Mouse (Mus musculus): ENCODE data around the gene Mcpt8. TPM values are rescaled to one million over a fixed set of nuclear protein-coding genes. Genes with fewer than 3 reads are reported as not detected.
"Not testable (repeated sequence)": the region's sequence is repeated elsewhere in the genome, so short reads cannot be mapped to it uniquely, and the experiment has no call there.

Mcpt8 gene
- not detected in 2 replicates for polyA plus RNA-seq (2014; fragmentation: Nextera tagmentation; extraction: Ambion mirVana)

GRCm38 (mm10) chr14:56085167-56085566 is at the start of gene Mcpt8:
Mcpt8 (minus strand) TSS chr14:56085273.
- ATAC-seq (ENCODE audit: low FRiP score) (no peak), DNase-seq (ENCODE audit: low spot score, missing footprints) (no peak)
- Histone ChIP-seq H3K9ac (ENCODE audit: low read length) (no peak within 1 kb of the TSS), H3K36me3 (ENCODE audit: control insufficient read depth, insufficient read depth, low read length) (no peaks in the 10 kb centered on the region), H3K4me2 (no peak within 1 kb of the TSS), H3K9me3 (ENCODE audit: control insufficient read depth, low read length) (no peaks in the 10 kb centered on the region), H3K27me3 (ENCODE audit: control insufficient read depth, insufficient read depth, low read length) (no peaks in the 10 kb centered on the region), H3K4me3 (ENCODE audit: low read depth, low read length) (no peak within 1 kb of the TSS), H3K4me1 (ENCODE audit: control insufficient read depth, insufficient read depth, low read length) (no peaks in the 10 kb centered on the region), H3K27ac (ENCODE audit: low read depth, low read length) (no peak within 1 kb of the TSS)
- WGBS = 95% methylated on average over 2 of the region's 2 CpGs

DNA sequence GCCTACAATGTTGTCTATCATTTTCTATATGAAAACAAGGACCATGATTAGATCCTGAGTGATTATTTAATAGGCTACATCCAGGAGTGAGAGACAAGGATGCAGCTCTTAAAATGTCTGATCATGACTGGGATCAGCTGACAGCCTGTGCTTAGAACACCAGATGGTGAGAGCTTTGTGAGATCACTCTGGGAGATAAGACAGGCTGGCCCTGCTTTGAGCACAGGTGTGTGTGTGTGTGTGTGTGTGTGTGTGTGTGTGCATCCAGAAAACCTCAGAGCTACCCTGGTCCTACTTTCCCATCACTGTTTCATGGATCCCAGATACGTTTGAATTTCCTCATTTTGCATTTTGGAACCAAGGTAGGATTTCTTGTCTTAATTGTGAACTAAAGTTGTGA is 48.6 kb upstream of the Mcpt8 start:
- H3K36me3 ChIP-seq (ENCODE audit: control insufficient read depth, insufficient read depth, low read length); ATAC-seq (ENCODE audit: low FRiP score); DNase-seq (ENCODE audit: low spot score, missing footprints); H3K4me1 ChIP-seq (ENCODE audit: control insufficient read depth, insufficient read depth, low read length); H3K9ac ChIP-seq (ENCODE audit: low read length); H3K9me3 ChIP-seq (ENCODE audit: control insufficient read depth, low read length); H3K27ac ChIP-seq (ENCODE audit: low read depth, low read length); H3K4me3 ChIP-seq (ENCODE audit: low read depth, low read length); H3K4me2 ChIP-seq; H3K27me3 ChIP-seq (ENCODE audit: control insufficient read depth, insufficient read depth, low read length): not testable (repeated sequence)
- WGBS = 83% methylated on average over 1 of the region's 1 CpGs

DNA sequence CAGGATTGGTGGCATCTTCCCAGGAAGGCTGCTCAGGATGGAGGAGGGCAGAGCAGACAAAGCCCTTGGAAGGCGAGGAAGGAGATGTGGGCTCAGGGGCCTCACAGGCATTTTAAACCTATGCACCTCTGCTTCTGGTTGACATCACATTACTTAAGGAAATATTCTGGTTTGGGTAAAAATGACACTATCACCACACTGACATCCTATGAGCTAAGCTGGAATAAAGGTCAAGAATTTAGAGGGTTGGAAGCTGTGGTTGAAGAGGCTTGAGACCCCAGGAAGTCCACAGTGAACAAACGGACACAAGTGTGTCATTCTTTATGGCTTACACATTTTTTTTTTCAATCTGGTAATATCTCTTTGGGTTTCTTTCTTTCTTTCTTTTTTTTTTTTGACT is 47.4 kb upstream of the Mcpt8 start, which contains the start of gene Gzmd:
Gene Gzmd (minus strand): TSS at position 101 of the 400 bp plus-strand sequence.
- 87% methylated on average over 2 of the region's 2 CpGs for WGBS
- not testable (repeated sequence) for H3K36me3 ChIP-seq (ENCODE audit: control insufficient read depth, insufficient read depth, low read length)

GRCm38 (mm10) chr14:56128341-56128740 is 43.3 kb upstream of the Mcpt8 start:
- no peak overlapping the region for H3K4me2 ChIP-seq
- no peak overlapping the region for H3K27ac ChIP-seq (ENCODE audit: low read depth, low read length)
- H3K36me3 ChIP-seq (ENCODE audit: control insufficient read depth, insufficient read depth, low read length) = no peaks in the 10 kb centered on the region
- no peaks in the 10 kb centered on the region for H3K4me1 ChIP-seq (ENCODE audit: control insufficient read depth, insufficient read depth, low read length)
- WGBS = 43% methylated on average over 3 of the region's 3 CpGs
- no peak for ATAC-seq (ENCODE audit: low FRiP score)
- H3K4me3 ChIP-seq (ENCODE audit: low read depth, low read length) = no peak overlapping the region
- DNase-seq (ENCODE audit: low spot score, missing footprints) = no peak
- no peaks in the 10 kb centered on the region for H3K9me3 ChIP-seq (ENCODE audit: control insufficient read depth, low read length)
- no peak overlapping the region for H3K9ac ChIP-seq (ENCODE audit: low read length)
- no peaks in the 10 kb centered on the region for H3K27me3 ChIP-seq (ENCODE audit: control insufficient read depth, insufficient read depth, low read length)

More for the DNA sequence above, 47.4 kb upstream of the Mcpt8 start, which contains the start of gene Gzmd:
- H3K4me3 ChIP-seq (ENCODE audit: low read depth, low read length); H3K4me2 ChIP-seq; H3K27ac ChIP-seq (ENCODE audit: low read depth, low read length); ATAC-seq (ENCODE audit: low FRiP score); DNase-seq (ENCODE audit: low spot score, missing footprints); H3K4me1 ChIP-seq (ENCODE audit: control insufficient read depth, insufficient read depth, low read length); H3K9me3 ChIP-seq (ENCODE audit: control insufficient read depth, low read length); H3K27me3 ChIP-seq (ENCODE audit: control insufficient read depth, insufficient read depth, low read length); H3K9ac ChIP-seq (ENCODE audit: low read length): not testable (repeated sequence)

DNA sequence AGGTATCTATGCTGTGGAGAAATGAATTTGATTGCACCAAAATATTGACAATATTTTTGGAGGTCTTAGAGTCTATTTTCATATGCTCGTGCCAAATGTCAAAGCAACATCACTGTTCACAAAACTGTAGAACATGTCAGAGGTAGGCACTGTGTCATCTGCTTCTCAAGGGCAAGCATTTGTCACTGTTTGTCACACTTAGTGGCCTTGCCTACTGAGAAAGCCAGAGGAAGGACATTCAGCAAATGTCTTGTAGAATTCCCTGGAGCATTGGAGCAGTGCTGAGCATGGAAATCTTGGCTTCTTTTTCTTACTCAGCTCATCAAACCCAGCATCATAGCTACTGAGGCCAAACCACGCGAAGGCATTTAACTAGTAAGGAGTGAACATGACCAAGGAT is 38.4 kb upstream of the Mcpt8 start:
- Histone ChIP-seq H3K9ac (ENCODE audit: low read length) (no peak overlapping the region), H3K36me3 (ENCODE audit: control insufficient read depth, insufficient read depth, low read length) (no peaks in the 10 kb centered on the region), H3K4me3 (ENCODE audit: low read depth, low read length) (no peak overlapping the region), H3K27me3 (ENCODE audit: control insufficient read depth, insufficient read depth, low read length) (no peaks in the 10 kb centered on the region), H3K4me1 (ENCODE audit: control insufficient read depth, insufficient read depth, low read length) (no peaks in the 10 kb centered on the region), H3K4me2 (no peak overlapping the region), H3K27ac (ENCODE audit: low read depth, low read length) (no peak overlapping the region), H3K9me3 (ENCODE audit: control insufficient read depth, low read length) (no peaks in the 10 kb centered on the region)
- DNase-seq (ENCODE audit: low spot score, missing footprints) (no peak), ATAC-seq (ENCODE audit: low FRiP score) (no peak)
- WGBS = 86% methylated on average over 3 of the region's 3 CpGs

DNA sequence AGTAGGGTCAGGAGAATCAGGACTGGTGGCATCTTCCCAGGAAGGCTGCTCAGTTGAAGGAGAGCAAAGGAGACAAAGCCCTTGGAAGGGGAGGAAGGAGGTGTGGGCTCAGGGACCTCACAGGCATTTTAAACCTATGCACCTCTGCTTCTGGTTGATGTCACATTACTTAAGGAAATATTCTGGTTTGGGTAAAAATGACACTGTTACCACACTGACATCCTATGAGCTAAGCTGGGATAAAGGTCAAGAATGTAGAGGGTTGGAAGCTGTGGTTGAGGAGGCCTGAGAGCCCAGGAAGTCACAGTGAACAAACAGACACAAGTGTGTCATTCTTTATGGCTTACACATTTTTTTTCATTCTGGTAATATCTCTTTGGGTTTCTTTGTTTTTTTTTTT is 35.5 kb upstream of the Mcpt8 start, which contains the start of gene Gzme:
Gene Gzme (minus strand): TSS at position 101 of the 400 bp plus-strand sequence.
- no peak for ATAC-seq (ENCODE audit: low FRiP score)
- DNase-seq (ENCODE audit: low spot score, missing footprints) = no peak
- Histone ChIP-seq H3K27ac (ENCODE audit: low read depth, low read length) (no peak within 1 kb of the TSS), H3K36me3 (ENCODE audit: control insufficient read depth, insufficient read depth, low read length) (no peaks in the 10 kb centered on the region), H3K4me2 (no peak within 1 kb of the TSS), H3K4me3 (ENCODE audit: low read depth, low read length) (no peak within 1 kb of the TSS), H3K4me1 (ENCODE audit: control insufficient read depth, insufficient read depth, low read length) (no peaks in the 10 kb centered on the region), H3K9me3 (ENCODE audit: control insufficient read depth, low read length) (no peaks in the 10 kb centered on the region), H3K27me3 (ENCODE audit: control insufficient read depth, insufficient read depth, low read length) (no peaks in the 10 kb centered on the region), H3K9ac (ENCODE audit: low read length) (no peak within 1 kb of the TSS)

DNA sequence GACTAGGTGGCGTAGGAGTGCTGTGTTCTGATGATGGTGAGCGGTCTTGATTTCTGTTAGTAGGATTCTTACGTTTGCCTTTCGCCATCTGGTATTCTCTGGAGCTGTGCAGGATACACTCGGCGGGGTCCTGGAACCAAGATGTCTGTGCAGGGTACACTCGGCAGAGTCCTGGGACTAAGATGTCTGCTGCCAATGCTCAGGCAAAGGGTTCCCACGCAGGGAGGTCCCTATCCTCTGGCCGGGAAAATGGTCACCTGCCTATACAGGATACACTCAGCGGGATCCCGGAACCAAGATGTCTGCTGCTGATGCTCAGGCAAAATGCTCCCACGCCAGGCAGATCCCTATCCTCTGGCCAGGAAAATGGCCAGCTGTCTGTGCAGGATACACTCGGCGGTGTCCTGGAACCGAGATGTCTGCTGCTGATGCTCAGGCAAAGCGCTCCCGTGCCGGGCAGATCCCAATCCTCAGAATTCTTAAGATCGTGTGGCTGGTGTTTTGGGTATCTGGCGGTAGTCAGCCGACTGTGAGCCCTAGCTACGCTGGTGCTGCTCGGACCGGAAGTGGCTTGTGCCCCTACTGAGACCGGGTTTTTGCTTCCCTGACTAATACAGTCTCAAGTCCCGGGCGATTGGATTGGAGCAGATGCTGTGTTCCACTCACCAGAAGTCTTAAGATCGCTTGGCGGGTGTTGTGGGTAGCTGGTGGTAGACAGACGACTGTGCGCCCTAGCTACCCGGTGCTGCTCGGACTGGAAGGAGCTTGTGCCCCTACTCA is 30.6 kb upstream of the Mcpt8 start:
- not testable (repeated sequence) for ATAC-seq (ENCODE audit: low FRiP score); H3K9ac ChIP-seq (ENCODE audit: low read length); H3K4me2 ChIP-seq; H3K27me3 ChIP-seq (ENCODE audit: control insufficient read depth, insufficient read depth, low read length); DNase-seq (ENCODE audit: low spot score, missing footprints); H3K36me3 ChIP-seq (ENCODE audit: control insufficient read depth, insufficient read depth, low read length); H3K9me3 ChIP-seq (ENCODE audit: control insufficient read depth, low read length); H3K27ac ChIP-seq (ENCODE audit: low read depth, low read length); H3K4me1 ChIP-seq (ENCODE audit: control insufficient read depth, insufficient read depth, low read length); H3K4me3 ChIP-seq (ENCODE audit: low read depth, low read length)
- 93% methylated on average over 33 of the region's 33 CpGs for WGBS

DNA sequence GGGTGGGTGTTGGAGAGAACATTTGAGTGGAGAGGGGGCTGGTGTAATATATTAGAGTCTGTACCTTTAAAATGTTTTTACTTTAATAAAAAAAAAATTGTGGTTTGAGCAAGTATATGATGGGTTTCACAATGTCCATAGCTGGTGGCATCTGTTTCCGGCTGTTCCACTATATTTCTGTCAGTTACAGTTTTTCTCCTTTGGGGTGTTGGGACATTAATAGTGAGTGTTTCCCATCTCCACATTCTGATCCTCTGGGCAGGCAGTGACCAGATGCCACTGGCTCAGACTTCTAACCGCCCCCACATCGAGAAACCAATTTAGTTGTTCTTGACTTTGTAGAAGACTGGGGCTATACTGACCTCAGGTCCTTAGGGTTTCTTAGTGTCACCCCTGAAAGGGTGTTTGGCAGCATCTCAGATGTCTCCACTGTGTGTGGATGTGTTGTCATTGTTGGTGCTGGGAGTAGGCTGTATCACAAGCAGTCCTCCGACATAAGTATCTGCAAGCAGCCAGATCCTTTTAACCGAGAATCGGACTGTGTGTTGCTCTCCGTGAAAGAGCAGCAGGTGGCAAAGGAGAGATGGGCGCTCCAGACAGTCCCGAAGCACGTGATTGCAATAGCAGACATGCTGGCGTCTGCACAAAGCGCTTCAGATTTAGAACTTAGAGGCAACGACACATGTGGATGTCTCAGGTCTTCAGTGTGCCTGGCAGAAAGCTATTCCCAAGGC is 20.5 kb upstream of the Mcpt8 start:
- no peaks in the 10 kb centered on the region for H3K4me1 ChIP-seq (ENCODE audit: control insufficient read depth, insufficient read depth, low read length)

DNA sequence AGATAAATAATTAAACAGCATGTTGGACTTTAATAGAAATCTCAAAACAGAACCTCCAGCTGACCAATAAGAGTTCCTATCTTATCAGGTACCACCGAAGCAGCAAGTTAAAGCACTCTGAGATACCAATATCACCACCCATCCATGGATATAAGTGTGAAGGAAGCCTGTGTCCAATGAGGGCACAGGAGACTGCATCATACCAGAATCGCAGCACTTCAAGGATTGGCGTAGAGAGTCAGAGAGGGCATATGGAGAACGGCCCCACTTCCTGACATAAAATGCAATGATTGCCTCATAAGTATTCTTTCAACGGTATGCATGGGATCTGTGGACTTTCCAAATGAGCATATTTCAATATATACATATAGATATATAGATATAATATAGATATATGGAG is 19.9 kb upstream of the Mcpt8 start:
- Histone ChIP-seq H3K27ac (ENCODE audit: low read depth, low read length) (no peak overlapping the region), H3K4me3 (ENCODE audit: low read depth, low read length) (no peak overlapping the region), H3K9me3 (ENCODE audit: control insufficient read depth, low read length) (no peaks in the 10 kb centered on the region), H3K27me3 (ENCODE audit: control insufficient read depth, insufficient read depth, low read length) (no peaks in the 10 kb centered on the region), H3K9ac (ENCODE audit: low read length) (no peak overlapping the region), H3K36me3 (ENCODE audit: control insufficient read depth, insufficient read depth, low read length) (no peaks in the 10 kb centered on the region), H3K4me1 (ENCODE audit: control insufficient read depth, insufficient read depth, low read length) (no peaks in the 10 kb centered on the region), H3K4me2 (no peak overlapping the region)
- ATAC-seq (ENCODE audit: low FRiP score) (no peak), DNase-seq (ENCODE audit: low spot score, missing footprints) (no peak)
- WGBS = 89% methylated on average over 5 of the region's 5 CpGs

More for the DNA sequence above, 20.5 kb upstream of the Mcpt8 start:
- no peak overlapping the region for H3K9ac ChIP-seq (ENCODE audit: low read length)
- WGBS = 85% methylated on average over 13 of the region's 13 CpGs
- H3K9me3 ChIP-seq (ENCODE audit: control insufficient read depth, low read length) = no peaks in the 10 kb centered on the region
- H3K27me3 ChIP-seq (ENCODE audit: control insufficient read depth, insufficient read depth, low read length) = no peaks in the 10 kb centered on the region
- ATAC-seq (ENCODE audit: low FRiP score) = no peak
- no peak overlapping the region for H3K4me3 ChIP-seq (ENCODE audit: low read depth, low read length)
- no peak for DNase-seq (ENCODE audit: low spot score, missing footprints)
- H3K36me3 ChIP-seq (ENCODE audit: control insufficient read depth, insufficient read depth, low read length) = no peaks in the 10 kb centered on the region
- no peak overlapping the region for H3K4me2 ChIP-seq
- H3K27ac ChIP-seq (ENCODE audit: low read depth, low read length) = no peak overlapping the region

All from midbrain, embryonic 11.5 days (tissue).